Mouse (Mus musculus) thymus, adult 2 months (tissue): Measurements from ENCODE around the gene Col11a2. TPM values are rescaled to one million over a fixed set of nuclear protein-coding genes. Genes with fewer than 3 reads are reported as not detected.
A peak's percentile ranks its signal among the peaks of the same experiment; 100 is the strongest.

Source experiments
- DNase-seq: peaks from one replicate; pipeline ENCODE4 v3.0.0; 2021
- H3K27ac ChIP-seq: fragments of 200-500 bp; 2 replicates; pipeline ENCODE4 v1.5.1; 2012; ENCODE audit warnings: low read length, control low read depth; ENCODE audit not compliant: control insufficient read depth, insufficient read depth
- H3K27me3 ChIP-seq: fragments of 200-500 bp; 2 replicates; pipeline ENCODE4 v1.6.1; 2012; ENCODE audit warnings: mild to moderate bottlenecking, low read length, moderate library complexity, mixed read lengths; ENCODE audit not compliant: control insufficient read depth, insufficient read depth
- H3K36me3 ChIP-seq: fragments of 200-500 bp; 2 replicates; pipeline ENCODE4 v1.6.1; 2012; ENCODE audit warnings: mild to moderate bottlenecking, low read length, moderate library complexity; ENCODE audit not compliant: control insufficient read depth, insufficient read depth
- H3K4me1 ChIP-seq: fragments of 200-500 bp; replicated peaks from 2 replicates; pipeline ENCODE4 v1.6.1; 2012; ENCODE audit warnings: low read length; ENCODE audit not compliant: control insufficient read depth, insufficient read depth
- H3K4me3 ChIP-seq: fragments of 200-500 bp; 2 replicates; pipeline ENCODE4 v1.5.1; 2012; ENCODE audit warnings: mild to moderate bottlenecking, low read length, control low read depth, moderate library complexity; ENCODE audit not compliant: control insufficient read depth, insufficient read depth
- CTCF ChIP-seq: fragments of 200-500 bp; IDR thresholded peaks from 2 replicates; pipeline ENCODE4 v1.5.1; 2012; ENCODE audit warnings: mild to moderate bottlenecking, control low read depth, low read length, moderate library complexity, borderline replicate concordance; ENCODE audit not compliant: control insufficient read depth, poor library complexity, insufficient read depth; ENCODE audit errors: extremely low read depth
- POLR2A ChIP-seq: fragments of 200-500 bp; IDR thresholded peaks from 2 replicates; pipeline ENCODE4 v1.6.1; 2012; ENCODE audit warnings: mild to moderate bottlenecking, low read length, control low read depth, moderate library complexity; ENCODE audit not compliant: control insufficient read depth, poor library complexity, insufficient read depth; ENCODE audit errors: extremely low read depth
- WGBS: fragments of 180-500 bp; shearing (Covaris S2); methylation state at CpG from one replicate; pipeline ENCODE4 v1.1.7; 2018; 5-methylcytosine and 5-hydroxymethylcytosine counted together
- polyA plus RNA-seq: library from polyadenylated mRNA; depleted of rRNA; stranded (reverse); fragments of >200 nt; gene quantifications from 2 replicates; pipeline ENCODE4 v1.2.3, GENCODE M21; 2012

The Col11a2 gene
- polyA plus RNA-seq, 1 experiment: 11.8 TPM

- Histone ChIP-seq H3K27ac (no peak overlapping the region), H3K4me1 (peaks cover 11% of the 10 kb centered on the region), H3K36me3 (no peaks in the 10 kb centered on the region), H3K27me3 (no peaks in the 10 kb centered on the region), H3K4me3 (no peak overlapping the region)
- TF ChIP-seq POLR2A (no peak), CTCF (no peak)
- no peak for DNase-seq
- WGBS: 92% methylated on average over 14 of the region's 14 CpGs
Measured at GRCm38 (mm10) chr17:34045941-34046340, 6.7 kb downstream of the Col11a2 start.

- Histone ChIP-seq H3K27ac (no peak overlapping the region; the same call in 1 of the 2 replicates), H3K36me3 (no peaks in the 10 kb centered on the region), H3K4me3 (no peak overlapping the region), H3K4me1 (peaks cover 5% of the 10 kb centered on the region), H3K27me3 (no peaks in the 10 kb centered on the region)
- DNase-seq: no peak
- TF ChIP-seq CTCF: no peak
- no peak for TF ChIP-seq POLR2A
- WGBS: 60% methylated on average over 5 of the region's 5 CpGs
Measured at GRCm38 (mm10) chr17:34047404-34048050, 8.3 kb downstream of the Col11a2 start.

- Histone ChIP-seq H3K4me3 (no peak overlapping the region), H3K4me1 (peaks cover 5% of the 10 kb centered on the region; the same call in 1 of the 2 replicates), H3K27me3 (no peaks in the 10 kb centered on the region), H3K27ac (no peak overlapping the region), H3K36me3 (no peaks in the 10 kb centered on the region)
- WGBS: 46% methylated on average over 7 of the region's 7 CpGs
- DNase-seq: no peak
- TF ChIP-seq POLR2A (no peak), CTCF (no peak)
Measured at GRCm38 (mm10) chr17:34057224-34057623, 18.0 kb downstream of the Col11a2 start.

GRCm38 (mm10) chr17:34068864-34069263 lies 29.6 kb downstream of the Col11a2 start:
- no peak for TF ChIP-seq POLR2A
- TF ChIP-seq CTCF: no peak
- Histone ChIP-seq H3K27ac (no peak overlapping the region), H3K4me3 (no peak overlapping the region), H3K36me3 (no peaks in the 10 kb centered on the region), H3K4me1 (peaks cover 7% of the 10 kb centered on the region), H3K27me3 (no peaks in the 10 kb centered on the region)
- no peak for DNase-seq
- 45% methylated on average over 3 of the region's 3 CpGs for WGBS

- Histone ChIP-seq H3K4me1 (peaks cover 7% of the 10 kb centered on the region), H3K36me3 (no peaks in the 10 kb centered on the region), H3K27ac (no peak overlapping the region), H3K4me3 (no peak overlapping the region), H3K27me3 (no peaks in the 10 kb centered on the region)
- TF ChIP-seq CTCF: no peak
- no peak for TF ChIP-seq POLR2A
- DNase-seq: no peak
- 66% methylated on average over 5 of the region's 5 CpGs for WGBS
Measured at GRCm38 (mm10) chr17:34072091-34072490, 32.9 kb downstream of the Col11a2 start.

- Histone ChIP-seq H3K4me1 (peaks cover 7% of the 10 kb centered on the region), H3K36me3 (no peaks in the 10 kb centered on the region), H3K27me3 (no peaks in the 10 kb centered on the region), H3K27ac (no peak overlapping the region), H3K4me3 (no peak overlapping the region)
- WGBS: 20% methylated on average over 7 of the region's 7 CpGs
- TF ChIP-seq CTCF: no peak
- no peak for TF ChIP-seq POLR2A
- peak; percentile 80 for DNase-seq
Measured at GRCm38 (mm10) chr17:34075271-34075670, 36.0 kb downstream of the Col11a2 start.
